Mouse (Mus musculus) CH12.LX (cell line): ENCODE results near the gene Fam221a. TPM values are rescaled to one million over a fixed set of nuclear protein-coding genes. Genes with fewer than 3 reads are reported as not detected.

Experiments
- DNase-seq: peaks from one replicate; pipeline ENCODE4 v3.0.0-alpha.2; 2013; ENCODE audit errors: extremely low read depth
- H3K27ac ChIP-seq: 2 replicates; pipeline ENCODE4 v1.5.1; 2012; ENCODE audit warnings: low read depth, mild to moderate bottlenecking, control low read depth, moderate library complexity; ENCODE audit not compliant: insufficient read depth
- H3K27me3 ChIP-seq: replicated peaks from 2 replicates; pipeline ENCODE3; 2012; ENCODE audit warnings: inconsistent platforms
- H3K36me3 ChIP-seq, 2 experiments: replicated peaks in 1 of 2; 2 replicates each; pipeline versions ENCODE3 to v1.6.1; 2012; ENCODE audit warnings: inconsistent platforms in 1 of 2, low read length in 1 of 2, mild to moderate bottlenecking in 1 of 2, mixed read lengths in 1 of 2, moderate library complexity in 1 of 2; ENCODE audit not compliant: control insufficient read depth in 1 of 2, insufficient read depth in 1 of 2
- H3K4me1 ChIP-seq, 2 experiments: 2 replicates each; pipeline ENCODE4 v1.6.1; 2012; ENCODE audit warnings: inconsistent platforms in 1 of 2, moderate library complexity in 1 of 2; ENCODE audit not compliant: insufficient read depth in 2 of 2, control insufficient read depth in 1 of 2
- H3K4me2 ChIP-seq: 2 replicates; pipeline ENCODE4 v1.6.1; 2012; ENCODE audit warnings: low read depth, mild to moderate bottlenecking, control low read depth; ENCODE audit not compliant: poor library complexity, insufficient read depth, severe bottlenecking
- H3K4me3 ChIP-seq, 3 experiments: fragments of 150-350 bp in 1 of 3; sonication (generic) in 1 of 3; replicated peaks in 1 of 3; 2 replicates each; pipeline versions ENCODE3 to v1.5.1; 2011 to 2012; ENCODE audit warnings: low read depth in 2 of 3, low read length in 2 of 3, mild to moderate bottlenecking in 2 of 3, moderate library complexity in 2 of 3, control low read depth in 1 of 3, improper control_type of control experiment in 1 of 3, inconsistent platforms in 1 of 3, mixed read lengths in 1 of 3; ENCODE audit not compliant: poor library complexity in 1 of 3
- H3K79me2 ChIP-seq: replicated peaks from 2 replicates; pipeline ENCODE4 v1.6.1; 2012; ENCODE audit warnings: mild to moderate bottlenecking, moderate library complexity; ENCODE audit not compliant: control insufficient read depth, poor library complexity, insufficient read depth, severe bottlenecking; ENCODE audit errors: extremely low read depth
- H3K9ac ChIP-seq: 2 replicates; pipeline ENCODE4 v1.6.1; 2012; ENCODE audit warnings: low read depth, mild to moderate bottlenecking, control low read depth, moderate library complexity; ENCODE audit not compliant: insufficient read depth
- H3K9me3 ChIP-seq: replicated peaks from 2 replicates; pipeline ENCODE3; 2012; ENCODE audit warnings: low read length, inconsistent platforms, mixed read lengths
- CHD1 ChIP-seq: IDR thresholded peaks from 2 replicates; pipeline ENCODE4 v1.6.1; 2012; ENCODE audit warnings: low read depth, low read length, improper control_type of control experiment, inconsistent platforms
- CTCF ChIP-seq, 2 experiments: IDR thresholded peaks in 1 of 2; conservative IDR thresholded peaks in 1 of 2; 2 replicates each; pipeline ENCODE4 v1.5.1; 2011 to 2012; ENCODE audit warnings: low read depth in 2 of 2, low read length in 2 of 2, improper control_type of control experiment in 1 of 2, inconsistent platforms in 1 of 2, mild to moderate bottlenecking in 1 of 2, moderate library complexity in 1 of 2
- ETS1 ChIP-seq: conservative IDR thresholded peaks from 2 replicates; pipeline ENCODE4 v1.6.1; 2012; ENCODE audit warnings: low read depth, mild to moderate bottlenecking, inconsistent platforms, low read length, improper control_type of control experiment, moderate library complexity
- GABPA ChIP-seq: IDR thresholded peaks from 2 replicates; pipeline ENCODE4 v1.6.1; 2012; ENCODE audit warnings: low read depth, low read length, improper control_type of control experiment, inconsistent platforms; ENCODE audit not compliant: insufficient replicate concordance
- IRF4 ChIP-seq: IDR thresholded peaks from 2 replicates; pipeline ENCODE4 v1.6.1; 2014; ENCODE audit warnings: low read depth, mild to moderate bottlenecking, inconsistent platforms, low read length, improper control_type of control experiment
- MAX ChIP-seq: IDR thresholded peaks from 2 replicates; pipeline ENCODE4 v1.6.1; 2011; ENCODE audit warnings: low read length, improper control_type of control experiment
- MAZ ChIP-seq: IDR thresholded peaks from 2 replicates; pipeline ENCODE4 v1.6.1; 2012; ENCODE audit warnings: low read depth, mild to moderate bottlenecking, inconsistent platforms, low read length, improper control_type of control experiment, moderate library complexity
- NELFE ChIP-seq: IDR thresholded peaks from 2 replicates; pipeline ENCODE4 v1.6.1; 2011; ENCODE audit warnings: low read depth, low read length, improper control_type of control experiment
- POLR2A ChIP-seq: IDR thresholded peaks from 2 replicates; pipeline ENCODE4 v1.6.1; 2011; ENCODE audit warnings: low read depth, mild to moderate bottlenecking, improper control_type of control experiment, low read length
- RAD21 ChIP-seq: IDR thresholded peaks from 2 replicates; pipeline ENCODE4 v1.6.1; 2011; ENCODE audit warnings: low read depth, mild to moderate bottlenecking, low read length, improper control_type of control experiment, moderate library complexity
- SIN3A ChIP-seq: IDR thresholded peaks from 2 replicates; pipeline ENCODE4 v1.6.1; 2012; ENCODE audit warnings: low read length, improper control_type of control experiment, inconsistent platforms
- SMC3 ChIP-seq: IDR thresholded peaks from 2 replicates; pipeline ENCODE4 v1.6.1; 2011; ENCODE audit warnings: low read depth, low read length, improper control_type of control experiment
- TCF12 ChIP-seq: IDR thresholded peaks from 2 replicates; pipeline ENCODE4 v1.6.1; 2014; ENCODE audit warnings: low read depth, mild to moderate bottlenecking, inconsistent platforms, low read length, improper control_type of control experiment
- USF1 ChIP-seq: IDR thresholded peaks from 2 replicates; pipeline ENCODE4 v1.6.1; 2014; ENCODE audit warnings: low read depth, mild to moderate bottlenecking, inconsistent platforms, low read length, improper control_type of control experiment
- ZC3H11A ChIP-seq: IDR thresholded peaks from 2 replicates; pipeline ENCODE4 v1.6.1; 2012; ENCODE audit warnings: low read depth, mild to moderate bottlenecking, inconsistent platforms, low read length, improper control_type of control experiment
- ZKSCAN1 ChIP-seq: IDR thresholded peaks from 2 replicates; pipeline ENCODE4 v1.6.1; 2012; ENCODE audit warnings: low read depth, inconsistent platforms, low read length, improper control_type of control experiment, borderline replicate concordance
- ZMIZ1 ChIP-seq: IDR thresholded peaks from 2 replicates; pipeline ENCODE4 v1.6.1; 2012; ENCODE audit warnings: low read depth, mild to moderate bottlenecking, inconsistent platforms, low read length, improper control_type of control experiment
- dilution Hi-C: fragments of 300-500 bp; cut with MboI; formaldehyde crosslinking; loops from 2 replicates; pipeline ENCODE4 v1.14.3; 2020; ENCODE audit warnings: low sequenced_read_pairs; ENCODE audit not compliant: extremely low pct_unique_long_range_greater_than_20kb, extremely low pct_ligation_motif_present
- in situ Hi-C: fragments of 300-500 bp; cut with MboI; formaldehyde crosslinking; loops from 3 replicates; pipeline ENCODE4 v1.14.3; 2019; ENCODE audit warnings: low sequenced_read_pairs, low pct_ligation_motif_present, low pct_unique_long_range_greater_than_20kb, mixed read lengths
- polyA plus RNA-seq: library from polyadenylated mRNA; unstranded; fragments of >175 nt; gene quantifications from 2 replicates; pipeline ENCODE4 v1.2.1, GENCODE M21; 2012; ENCODE audit warnings: low read depth; ENCODE audit not compliant: insufficient read length
- total RNA-seq, 2 experiments: library from RNA; depleted of rRNA; stranded (reverse); fragments of 300-350 nt in 1 of 2; fragments of >200 nt in 1 of 2; gene quantifications; 2 replicates each; pipeline ENCODE4 v1.2.3; 2012 to 2014

The Fam221a gene
- total and polyA plus RNA-seq, 3 experiments: not detected

DNA sequence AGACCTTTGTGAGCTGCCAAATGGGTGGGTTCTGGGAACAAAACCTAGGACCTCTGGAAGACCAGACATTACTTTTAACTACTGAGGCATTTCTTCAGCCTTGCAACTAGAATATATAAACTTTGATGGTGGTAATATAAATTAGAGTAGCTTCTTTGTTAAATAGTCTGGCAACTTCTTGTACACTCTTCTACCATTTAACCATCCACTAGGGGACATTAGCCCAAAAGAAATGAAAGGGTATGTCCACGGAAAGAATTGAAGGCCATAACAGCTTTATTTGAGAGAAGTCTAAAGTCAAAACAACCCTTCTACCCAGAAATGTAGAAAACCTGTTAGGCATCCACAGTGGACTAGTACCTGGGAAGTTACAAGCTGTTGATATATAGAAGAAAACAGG, 26.7 kb downstream of the Fam221a start:
- no peak overlapping the region for H3K27ac ChIP-seq
- TF ChIP-seq CHD1 (no peak), ZMIZ1 (no peak), NELFE (no peak), IRF4 (no peak), SMC3 (no peak), POLR2A (no peak), SIN3A (no peak), USF1 (no peak), GABPA (no peak), ZKSCAN1 (no peak), CTCF (conservative IDR thresholded peaks at IDR 0.05 in 1 of 2, IDR thresholded peaks at IDR 0.05 in 1 of 2; ENCODE audit: low read depth in 2 of 2, low read length in 2 of 2) (no peak), MAZ (no peak), TCF12 (no peak), ETS1 (no peak), RAD21 (no peak), ZC3H11A (no peak)
- TF ChIP-seq, all 38 proteins: peak for 0
- Histone ChIP-seq H3K36me3 (no peaks in the 10 kb centered on the region), H3K4me1 (peaks cover 0 to 4% of the 10 kb centered on the region in 2 experiments; a peak in 1 of 4 replicates), H3K79me2 (no peaks in the 10 kb centered on the region), H3K27me3 (no peaks in the 10 kb centered on the region), H3K4me3 (no peak overlapping the region), H3K4me2 (no peak overlapping the region), H3K9me3 (peaks cover 2% of the 10 kb centered on the region), H3K9ac (no peak overlapping the region)
- dilution Hi-C loops (no loop called here), in situ Hi-C loops (loop anchor here (10.0 kb wide), 2 partner anchors 139 to 389 kb away; no protein-coding TSS in a partner anchor)
- no peak for DNase-seq

DNA sequence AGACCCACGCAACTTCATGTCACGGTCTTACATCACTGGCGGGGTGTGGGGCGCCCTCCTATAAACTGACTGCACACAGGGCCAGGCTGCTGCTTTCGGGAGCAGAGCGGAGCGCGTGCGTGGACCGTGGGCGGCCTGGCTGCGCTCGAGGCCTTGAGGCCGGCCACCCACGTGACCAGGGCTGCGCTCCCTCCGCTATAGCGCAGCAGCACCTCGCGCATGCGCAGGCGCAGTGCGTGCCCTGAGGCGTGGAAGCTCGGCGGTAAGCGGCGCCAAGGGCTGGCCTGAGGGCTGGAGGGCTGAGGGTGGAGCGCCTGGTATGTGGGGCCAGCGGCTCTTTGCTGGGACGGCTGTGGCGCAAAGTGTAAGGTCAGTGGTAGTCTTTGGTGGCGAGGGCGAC, 27.8 kb downstream of the Fam221a start, which contains the start of gene Stk31:
TSS of gene Stk31 (plus strand) at position 289 of the 400 bp plus-strand sequence.
- Histone ChIP-seq H3K4me3 (no peak within 1 kb of the TSS), H3K4me1 (peaks cover 0 to 4% of the 10 kb centered on the region in 2 experiments; a peak in 1 of 4 replicates), H3K79me2 (no peaks in the 10 kb centered on the region), H3K36me3 (no peaks in the 10 kb centered on the region), H3K27me3 (no peaks in the 10 kb centered on the region), H3K27ac (no peak within 1 kb of the TSS), H3K9ac (no peak within 1 kb of the TSS), H3K4me2 (no peak within 1 kb of the TSS), H3K9me3 (peaks cover 2% of the 10 kb centered on the region)
- no peak for DNase-seq
- TF ChIP-seq MAX (no peak), ZC3H11A (no peak), POLR2A (no peak)
- in situ Hi-C loops (loop anchor here (10.0 kb wide), 2 partner anchors 141 to 391 kb away; no protein-coding TSS in a partner anchor), dilution Hi-C loops (no loop called here)
